Mouse (Mus musculus) heart, adult 2 months (tissue): ENCODE results near the gene Madcam1. TPM values are rescaled to one million over a fixed set of nuclear protein-coding genes. Genes with fewer than 3 reads are reported as not detected.

Experiments
- DNase-seq, 2 experiments: peaks; one replicate each; pipeline ENCODE4 v3.0.0; 2021
- H3K27ac ChIP-seq: fragments of 200-600 bp; 2 replicates; pipeline ENCODE4 v1.8.1; 2022
- H3K27me3 ChIP-seq: fragments of 200-500 bp; 2 replicates; pipeline ENCODE4 v1.6.1; 2012; ENCODE audit warnings: mild to moderate bottlenecking, low read length, inconsistent platforms, mixed read lengths; ENCODE audit not compliant: control insufficient read depth, insufficient read depth
- H3K36me3 ChIP-seq: fragments of 200-500 bp; 2 replicates; pipeline ENCODE4 v1.6.1; 2012; ENCODE audit warnings: low read length, inconsistent platforms; ENCODE audit not compliant: control insufficient read depth, insufficient read depth
- H3K4me1 ChIP-seq: fragments of 200-500 bp; 2 replicates; pipeline ENCODE4 v1.6.1; 2011; ENCODE audit warnings: low read length; ENCODE audit not compliant: control insufficient read depth, insufficient read depth
- H3K4me3 ChIP-seq: fragments of 200-600 bp; 2 replicates; pipeline ENCODE4 v1.8.1; 2022
- H3K79me2 ChIP-seq: fragments of 200-500 bp; replicated peaks from 2 replicates; pipeline ENCODE4 v1.6.1; 2012; ENCODE audit warnings: mild to moderate bottlenecking, inconsistent platforms, low read length, moderate library complexity, mixed read lengths; ENCODE audit not compliant: control insufficient read depth, insufficient read depth
- H3K9ac ChIP-seq: fragments of 200-500 bp; 2 replicates; pipeline ENCODE4 v1.6.1; 2012; ENCODE audit warnings: low read depth, mild to moderate bottlenecking, control low read depth, inconsistent platforms, low read length, mixed read lengths
- CTCF ChIP-seq: fragments of 200-600 bp; IDR thresholded peaks from 2 replicates; pipeline ENCODE4 v1.8.1; 2022; ENCODE audit warnings: antibody characterized with exemption, mild to moderate bottlenecking, moderate library complexity
- EP300 ChIP-seq: fragments of 200-500 bp; IDR thresholded peaks from 2 replicates; pipeline ENCODE4 v1.6.1; 2011; ENCODE audit warnings: low read depth, low read length, control low read depth; ENCODE audit not compliant: insufficient read depth
- POLR2A ChIP-seq: fragments of 200-500 bp; IDR thresholded peaks from 2 replicates; pipeline ENCODE4 v1.6.1; 2011; ENCODE audit warnings: mild to moderate bottlenecking, low read depth, low read length, control low read depth; ENCODE audit not compliant: insufficient read depth
- WGBS: fragments of 180-500 bp; shearing (Covaris S2); methylation state at CpG from one replicate; pipeline ENCODE4 v1.1.7; 2018; 5-methylcytosine and 5-hydroxymethylcytosine counted together
- intact Hi-C: fragments of 180-260 bp; cut with DNase I; formaldehyde crosslinking; loops from one replicate; pipeline ENCODE4 v1.15.1; 2025
- polyA plus RNA-seq: library from polyadenylated mRNA; depleted of rRNA; stranded (reverse); fragments of >200 nt; gene quantifications from 2 replicates; pipeline ENCODE4 v1.2.3, GENCODE M21; 2012; rRNA removed
- total RNA-seq, 2 experiments: library from RNA; stranded (reverse); gene quantifications; 2 replicates each; pipeline ENCODE4 v1.2.3; 2021

Gene Madcam1
- total and polyA plus RNA-seq, 3 experiments: not detected

- Histone ChIP-seq H3K9ac (no peak overlapping the region), H3K4me1 (no peaks in the 10 kb centered on the region), H3K27me3 (peaks cover 4% of the 10 kb centered on the region; the same call in 1 of the 2 replicates), H3K4me3 (peak overlapping the region; percentile 44; the same call in 1 of the 2 replicates), H3K27ac (no peak overlapping the region), H3K79me2 (no peaks in the 10 kb centered on the region), H3K36me3 (no peaks in the 10 kb centered on the region)
- TF ChIP-seq POLR2A: no peak
- no peak for TF ChIP-seq EP300
- TF ChIP-seq CTCF: no peak
- intact Hi-C loops: no loop called here
- peak in 1 of 2 experiments; percentile 74 for DNase-seq
- WGBS: 3% methylated on average over 43 of the region's 43 CpGs
These were observed 53.4 kb downstream of the Madcam1 start for GRCm38 (mm10) chr10:79717640-79718357.

Other genes starting within 250 kb of the Madcam1 start
- gene Vmn2r83, start 195.8 kb upstream of the Madcam1 start, total RNA-seq: not detected
- not detected in 2 replicates for gene Vmn2r83, start 195.8 kb upstream of the Madcam1 start, polyA plus RNA-seq
- gene Plpp2, start 130.8 kb upstream of the Madcam1 start, total RNA-seq: 1 to 10 TPM; 2.3 to 3.5 TPM
- 2.4 and 3.8 TPM in 2 replicates for gene Plpp2, start 130.8 kb upstream of the Madcam1 start, polyA plus RNA-seq
- 10 to 100 TPM; 12.7 to 12.9 TPM for gene Mier2, start 109.4 kb upstream of the Madcam1 start, total RNA-seq
- gene Mier2, start 109.4 kb upstream of the Madcam1 start, polyA plus RNA-seq: 27.4 and 31.8 TPM in 2 replicates
- not detected for gene Theg, start 77.2 kb upstream of the Madcam1 start, total RNA-seq
- gene Theg, start 77.2 kb upstream of the Madcam1 start, polyA plus RNA-seq: 0.10 TPM in 1 of 2 replicates, not detected in the other
- under 1 TPM in 1 of 2 experiments, not detected in 1; 0.10 TPM for gene C2cd4c, start 50.5 kb upstream of the Madcam1 start, total RNA-seq
- gene C2cd4c, start 50.5 kb upstream of the Madcam1 start, polyA plus RNA-seq: 0.02 and 0.09 TPM in 2 replicates
- 1 to 10 TPM; 1.9 to 2.1 TPM for gene Shc2, start 26.6 kb upstream of the Madcam1 start, total RNA-seq
- 2.9 and 3.7 TPM in 2 replicates for gene Shc2, start 26.6 kb upstream of the Madcam1 start, polyA plus RNA-seq
- not detected for gene Odf3l2, start 18.8 kb upstream of the Madcam1 start, total RNA-seq
- gene Odf3l2, start 18.8 kb upstream of the Madcam1 start, polyA plus RNA-seq: not detected in 2 replicates
- gene Tpgs1, start 4.8 kb downstream of the Madcam1 start, total RNA-seq: 10 to 100 TPM; 16.5 to 18.8 TPM
- gene Tpgs1, start 4.8 kb downstream of the Madcam1 start, polyA plus RNA-seq: 18.0 and 28.1 TPM in 2 replicates
- gene Cdc34, start 17.6 kb downstream of the Madcam1 start, total RNA-seq: 100 to 1,000 TPM; 196 to 216 TPM
- gene Cdc34, start 17.6 kb downstream of the Madcam1 start, polyA plus RNA-seq: 352 and 397 TPM in 2 replicates
- gene Gzmm, start 24.5 kb downstream of the Madcam1 start, total RNA-seq: 1 to 10 TPM; 6.4 to 6.5 TPM
- 7.4 and 9.2 TPM in 2 replicates for gene Gzmm, start 24.5 kb downstream of the Madcam1 start, polyA plus RNA-seq
- gene Bsg, start 39.9 kb downstream of the Madcam1 start, total RNA-seq: 1,000 to 10,000 TPM; 1,364 to 1,491 TPM
- 1,570 and 1,684 TPM in 2 replicates for gene Bsg, start 39.9 kb downstream of the Madcam1 start, polyA plus RNA-seq
- 10 to 100 TPM; 17.0 to 17.5 TPM for gene Hcn2, start 52.1 kb downstream of the Madcam1 start, total RNA-seq
- gene Hcn2, start 52.1 kb downstream of the Madcam1 start, polyA plus RNA-seq: 23.8 and 33.5 TPM in 2 replicates
- gene Polrmt, start 82.0 kb downstream of the Madcam1 start, total RNA-seq: 10 to 100 TPM; 42.2 to 44.7 TPM
- 47.0 and 52.3 TPM in 2 replicates for gene Polrmt, start 82.0 kb downstream of the Madcam1 start, polyA plus RNA-seq
- not detected for gene Fgf22, start 90.5 kb downstream of the Madcam1 start, total RNA-seq
- not detected in 2 replicates for gene Fgf22, start 90.5 kb downstream of the Madcam1 start, polyA plus RNA-seq
- gene Rnf126, start 102.4 kb downstream of the Madcam1 start, total RNA-seq: 10 to 100 TPM; 22.9 to 23.6 TPM
- 41.4 and 48.0 TPM in 2 replicates for gene Rnf126, start 102.4 kb downstream of the Madcam1 start, polyA plus RNA-seq
- 1 to 10 TPM; 3.8 to 4.7 TPM for gene Fstl3, start 112.7 kb downstream of the Madcam1 start, total RNA-seq
- gene Fstl3, start 112.7 kb downstream of the Madcam1 start, polyA plus RNA-seq: 9.7 and 11.9 TPM in 2 replicates
- gene Prss57, start 126.4 kb downstream of the Madcam1 start, total RNA-seq: not detected
- gene Prss57, start 126.4 kb downstream of the Madcam1 start, polyA plus RNA-seq: 0.08 and 0.20 TPM in 2 replicates
- 10 to 100 TPM; 51.4 to 55.6 TPM for gene Palm, start 129.0 kb downstream of the Madcam1 start, total RNA-seq
- 31.4 and 36.6 TPM in 2 replicates for gene Palm, start 129.0 kb downstream of the Madcam1 start, polyA plus RNA-seq
- under 1 TPM; 0.50 to 0.52 TPM for gene Misp, start 156.4 kb downstream of the Madcam1 start, total RNA-seq
- gene Misp, start 156.4 kb downstream of the Madcam1 start, polyA plus RNA-seq: 0.26 and 0.82 TPM in 2 replicates
- gene Ptbp1, start 189.9 kb downstream of the Madcam1 start, total RNA-seq: 10 to 100 TPM; 43.9 to 51.8 TPM
- 47.5 and 52.6 TPM in 2 replicates for gene Ptbp1, start 189.9 kb downstream of the Madcam1 start, polyA plus RNA-seq
- 1 to 10 TPM in 1 of 2 experiments, under 1 TPM in 1; 0.55 to 1.2 TPM for gene Prtn3, start 209.9 kb downstream of the Madcam1 start, total RNA-seq
- 0.84 TPM in 1 of 2 replicates, not detected in the other for gene Prtn3, start 209.9 kb downstream of the Madcam1 start, polyA plus RNA-seq
- gene Plppr3, start 210.1 kb downstream of the Madcam1 start, total RNA-seq: under 1 TPM; 0.20 to 0.31 TPM
- gene Plppr3, start 210.1 kb downstream of the Madcam1 start, polyA plus RNA-seq: 0.50 and 0.80 TPM in 2 replicates
- not detected for gene Elane, start 221.7 kb downstream of the Madcam1 start, total RNA-seq
- 0.23 TPM in 1 of 2 replicates, not detected in the other for gene Elane, start 221.7 kb downstream of the Madcam1 start, polyA plus RNA-seq
- 10 to 100 TPM; 22.9 to 98.7 TPM for gene Cfd, start 226.3 kb downstream of the Madcam1 start, total RNA-seq
- gene Cfd, start 226.3 kb downstream of the Madcam1 start, polyA plus RNA-seq: 85.9 and 490 TPM in 2 replicates
- gene Med16, start 244.4 kb downstream of the Madcam1 start, total RNA-seq: 10 to 100 TPM; 40.8 to 54.1 TPM
- 54.9 and 62.4 TPM in 2 replicates for gene Med16, start 244.4 kb downstream of the Madcam1 start, polyA plus RNA-seq
- gene Gm26602, start 246.3 kb downstream of the Madcam1 start, total RNA-seq: not detected
- gene Gm26602, start 246.3 kb downstream of the Madcam1 start, polyA plus RNA-seq: not detected in 2 replicates